In genomic region chr3:38341666-38342065, GRCm38 (mm10) we compare ENCODE assay signal across 26 mouse cellular contexts.
"Had no signal": no experiment of that assay in that cellular context is flagged by ENCODE, and none has a peak within 500 bp of the region (broad histone marks: within the 10 kb centered on the region; RNA-seq: fewer than 3 reads in every experiment).

No protein-coding gene starts in this region.

- H3K4me3 ChIP-seq: heart, adult 2 months; heart, embryonic 13.5 days; heart, embryonic 15.5 days; hindbrain, embryonic 13.5 days; hindbrain, embryonic 15.5 days; kidney, embryonic 15.5 days; layer of hippocampus, adult 2 months; limb, embryonic 13.5 days; limb, embryonic 15.5 days; liver, embryonic 12.5 days had no signal

- H3K27ac ChIP-seq: heart, adult 2 months; heart, embryonic 13.5 days; heart, embryonic 15.5 days; hindbrain, embryonic 13.5 days; hindbrain, embryonic 15.5 days; hindbrain, postnatal 0 days; kidney, embryonic 15.5 days; kidney, postnatal 0 days; layer of hippocampus, adult 2 months; limb, embryonic 13.5 days; limb, embryonic 15.5 days; liver, embryonic 12.5 days had no signal

- H3K27me3 ChIP-seq: heart, embryonic 13.5 days; heart, embryonic 15.5 days; hindbrain, embryonic 13.5 days; hindbrain, embryonic 15.5 days; kidney, embryonic 15.5 days; limb, embryonic 13.5 days; limb, embryonic 15.5 days; liver, embryonic 12.5 days had no signal

- H3K36me3 ChIP-seq: heart, embryonic 13.5 days; heart, embryonic 15.5 days; hindbrain, embryonic 13.5 days; hindbrain, embryonic 15.5 days; kidney, embryonic 15.5 days; limb, embryonic 13.5 days; limb, embryonic 15.5 days; liver, embryonic 12.5 days had no signal

- H3K4me1 ChIP-seq: hindbrain, embryonic 13.5 days; hindbrain, embryonic 15.5 days; kidney, embryonic 15.5 days; limb, embryonic 13.5 days; limb, embryonic 15.5 days had no signal

- H3K4me2 ChIP-seq: heart, embryonic 11.5 days; heart, embryonic 13.5 days; heart, embryonic 15.5 days; hindbrain, embryonic 13.5 days; hindbrain, embryonic 15.5 days; kidney, embryonic 15.5 days; limb, embryonic 13.5 days; limb, embryonic 15.5 days; liver, embryonic 12.5 days had no signal

- DNase-seq: gastrocnemius, postnatal 14 days; gastrocnemius, postnatal 36 days; heart, adult 11 months; heart, adult 2 months; heart, postnatal 14 days; heart, postnatal 36 days; kidney, adult 11 months; kidney, adult 2 months; kidney, adult 9 months; kidney, postnatal 14 days; kidney, postnatal 4 days; layer of hippocampus, postnatal 36 days; left cerebral cortex, postnatal 4 days had no signal

- ATAC-seq: hindbrain, postnatal 0 days; intestine, embryonic 16.5 days; liver, embryonic 12.5 days had no signal

- H3K9ac ChIP-seq: heart, embryonic 13.5 days; heart, embryonic 15.5 days; hindbrain, embryonic 13.5 days; hindbrain, embryonic 15.5 days; kidney, embryonic 15.5 days; limb, embryonic 13.5 days; limb, embryonic 15.5 days; liver, embryonic 12.5 days had no signal

- H3K9me3 ChIP-seq: heart, embryonic 13.5 days; heart, embryonic 15.5 days; hindbrain, embryonic 13.5 days; hindbrain, embryonic 15.5 days; kidney, embryonic 15.5 days; limb, embryonic 13.5 days; limb, embryonic 15.5 days; liver, embryonic 12.5 days had no signal
